Mouse (Mus musculus): ENCODE measurements around the gene Cyth1. TPM values are rescaled to one million over a fixed set of nuclear protein-coding genes. Genes with fewer than 3 reads are reported as not detected.

Cyth1 gene
- polyA plus RNA-seq, 1 experiment from 2014 or later, result 13.1 TPM

GRCm38 (mm10) chr11:118200834-118201830 is 47.3 kb downstream of the Cyth1 start:
- no peaks in the 10 kb centered on the region for H3K36me3 ChIP-seq (ENCODE audit: control insufficient read depth, insufficient read depth, low read length)
- no peaks in the 10 kb centered on the region for H3K27me3 ChIP-seq (ENCODE audit: control insufficient read depth, insufficient read depth, low read length)
- ATAC-seq (ENCODE audit: low FRiP score, low TSS enrichment), result no peak
- H3K4me1 ChIP-seq (replicated peaks; ENCODE audit: control insufficient read depth, insufficient read depth), result peaks cover 30% of the 10 kb centered on the region
- H3K4me3 ChIP-seq (ENCODE audit: low read depth, low read length), result peak overlapping the region; percentile 13; the same call in 1 of the 2 replicates
- DNase-seq (ENCODE audit: low spot score), result no peak
- TF ChIP-seq CTCF (IDR thresholded peaks at IDR 0.05; ENCODE audit: low read depth), result no peak
- TF ChIP-seq EP300 (optimal IDR thresholded peaks at IDR 0.05), result no peak
- WGBS, result 26% methylated on average over 11 of the region's 11 CpGs
- peak overlapping the region; percentile 61 for H3K4me2 ChIP-seq (replicated peaks; ENCODE audit: low read depth)
- 0 out of 2 replicates have a peak overlapping the region, but pooled peaks have one; percentile 4 for H3K9ac ChIP-seq (ENCODE audit: low read length)
- no peaks in the 10 kb centered on the region for H3K9me3 ChIP-seq (ENCODE audit: control insufficient read depth, low read length)
- peak overlapping the region; percentile 9; the same call in 1 of the 2 replicates for H3K27ac ChIP-seq (replicated peaks)

- no peak overlapping the region for H3K4me3 ChIP-seq (ENCODE audit: low read depth, low read length)
- no peaks in the 10 kb centered on the region for H3K27me3 ChIP-seq (ENCODE audit: control insufficient read depth, insufficient read depth, low read length)
- no peaks in the 10 kb centered on the region for H3K36me3 ChIP-seq (ENCODE audit: control insufficient read depth, insufficient read depth, low read length)
- DNase-seq (ENCODE audit: low spot score), result no peak
- peaks cover 36% of the 10 kb centered on the region for H3K4me1 ChIP-seq (replicated peaks; ENCODE audit: control insufficient read depth, insufficient read depth)
- no peak for TF ChIP-seq CTCF (IDR thresholded peaks at IDR 0.05; ENCODE audit: low read depth)
- TF ChIP-seq EP300 (optimal IDR thresholded peaks at IDR 0.05), result no peak
- H3K9ac ChIP-seq (ENCODE audit: low read length), result no peak overlapping the region
- 32% methylated on average over 2 of the region's 2 CpGs for WGBS
- no peaks in the 10 kb centered on the region; the same call in 1 of the 2 replicates for H3K9me3 ChIP-seq (ENCODE audit: control insufficient read depth, low read length)
- ATAC-seq (ENCODE audit: low FRiP score, low TSS enrichment), result no peak
- no peak overlapping the region for H3K27ac ChIP-seq (replicated peaks)
- H3K4me2 ChIP-seq (replicated peaks; ENCODE audit: low read depth), result no peak overlapping the region; the same call in 1 of the 2 replicates
Measured at GRCm38 (mm10) chr11:118198296-118198600, 50.1 kb downstream of the Cyth1 start.

GRCm38 (mm10) chr11:118197508-118198295 is 50.7 kb downstream of the Cyth1 start:
- H3K36me3 ChIP-seq (ENCODE audit: control insufficient read depth, insufficient read depth, low read length), result no peaks in the 10 kb centered on the region
- DNase-seq (ENCODE audit: low spot score) (peak; percentile 52), ATAC-seq (ENCODE audit: low FRiP score, low TSS enrichment) (no peak)
- no peak overlapping the region for H3K4me3 ChIP-seq (ENCODE audit: low read depth, low read length)
- TF ChIP-seq CTCF (IDR thresholded peaks at IDR 0.05; ENCODE audit: low read depth), result no peak
- no peak for TF ChIP-seq EP300 (optimal IDR thresholded peaks at IDR 0.05)
- H3K4me2 ChIP-seq (replicated peaks; ENCODE audit: low read depth), result peak overlapping the region; percentile 8; the same call in 1 of the 2 replicates
- H3K4me1 ChIP-seq (replicated peaks; ENCODE audit: control insufficient read depth, insufficient read depth), result peaks cover 37% of the 10 kb centered on the region
- H3K27ac ChIP-seq (replicated peaks), result 0 out of 2 replicates have a peak overlapping the region, but pooled peaks have one; percentile 30
- no peaks in the 10 kb centered on the region for H3K27me3 ChIP-seq (ENCODE audit: control insufficient read depth, insufficient read depth, low read length)
- H3K9me3 ChIP-seq (ENCODE audit: control insufficient read depth, low read length), result no peaks in the 10 kb centered on the region; the same call in 1 of the 2 replicates
- H3K9ac ChIP-seq (ENCODE audit: low read length), result no peak overlapping the region
- WGBS, result 36% methylated on average over 13 of the region's 13 CpGs

GRCm38 (mm10) chr11:118196824-118197388 is 51.5 kb downstream of the Cyth1 start:
- Histone ChIP-seq H3K9me3 (ENCODE audit: control insufficient read depth, low read length) (no peaks in the 10 kb centered on the region; the same call in 1 of the 2 replicates), H3K4me1 (replicated peaks; ENCODE audit: control insufficient read depth, insufficient read depth) (peaks cover 32% of the 10 kb centered on the region), H3K27ac (replicated peaks) (no peak overlapping the region), H3K27me3 (ENCODE audit: control insufficient read depth, insufficient read depth, low read length) (no peaks in the 10 kb centered on the region), H3K36me3 (ENCODE audit: control insufficient read depth, insufficient read depth, low read length) (no peaks in the 10 kb centered on the region; the same call in 1 of the 2 replicates), H3K9ac (ENCODE audit: low read length) (no peak overlapping the region), H3K4me2 (replicated peaks; ENCODE audit: low read depth) (no peak overlapping the region), H3K4me3 (ENCODE audit: low read depth, low read length) (no peak overlapping the region)
- ATAC-seq (ENCODE audit: low FRiP score, low TSS enrichment) (no peak), DNase-seq (ENCODE audit: low spot score) (no peak)
- TF ChIP-seq EP300 (optimal IDR thresholded peaks at IDR 0.05) (no peak), CTCF (IDR thresholded peaks at IDR 0.05; ENCODE audit: low read depth) (no peak)
- WGBS, result 72% methylated on average over 10 of the region's 10 CpGs

- no peak for TF ChIP-seq EP300 (optimal IDR thresholded peaks at IDR 0.05)
- TF ChIP-seq CTCF (IDR thresholded peaks at IDR 0.05; ENCODE audit: low read depth), result peak; percentile 41
- 43% methylated on average over 14 of the region's 14 CpGs for WGBS
- DNase-seq (ENCODE audit: low spot score) (peak; percentile 81), ATAC-seq (ENCODE audit: low FRiP score, low TSS enrichment) (peak; percentile 71)
- no peaks in the 10 kb centered on the region; the same call in 1 of the 2 replicates for H3K9me3 ChIP-seq (ENCODE audit: control insufficient read depth, low read length)
- H3K36me3 ChIP-seq (ENCODE audit: control insufficient read depth, insufficient read depth, low read length), result peaks cover 4% of the 10 kb centered on the region; the same call in 1 of the 2 replicates
- no peaks in the 10 kb centered on the region for H3K27me3 ChIP-seq (ENCODE audit: control insufficient read depth, insufficient read depth, low read length)
- H3K4me1 ChIP-seq (replicated peaks; ENCODE audit: control insufficient read depth, insufficient read depth), result peaks cover 20% of the 10 kb centered on the region
- no peak overlapping the region for H3K4me3 ChIP-seq (ENCODE audit: low read depth, low read length)
- 0 out of 2 replicates have a peak overlapping the region, but pooled peaks have one; percentile 0 for H3K4me2 ChIP-seq (replicated peaks; ENCODE audit: low read depth)
- H3K9ac ChIP-seq (ENCODE audit: low read length), result no peak overlapping the region
- peak overlapping the region; percentile 56; the same call in 1 of the 2 replicates for H3K27ac ChIP-seq (replicated peaks)
Measured at GRCm38 (mm10) chr11:118193390-118194147, 54.8 kb downstream of the Cyth1 start.
